Mouse (Mus musculus): ENCODE data around the gene E2f6.

DNA sequence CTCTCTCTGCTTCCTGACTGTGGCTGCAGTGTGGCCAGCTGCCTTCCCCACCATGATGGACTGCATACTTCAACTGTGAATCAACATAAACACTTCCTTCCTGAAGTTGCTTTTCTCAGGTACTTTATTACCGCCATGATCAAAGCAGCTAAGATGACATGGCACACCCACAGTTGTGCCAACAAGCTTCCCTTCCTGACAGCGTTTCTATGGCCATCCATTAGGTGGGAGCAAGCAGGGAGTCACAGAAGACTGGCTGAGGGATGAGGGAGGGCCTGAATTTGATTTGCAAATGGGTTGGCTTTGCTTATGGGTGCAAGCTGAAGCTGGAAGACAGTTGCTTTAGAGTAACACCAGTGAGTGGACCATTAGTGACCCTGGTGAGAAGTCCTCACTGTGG lies 39.1 kb downstream of the E2f6 start:
- TF ChIP-seq CTCF (IDR thresholded peaks at IDR 0.05), result no peak
- TF ChIP-seq EP300 (IDR thresholded peaks at IDR 0.05; ENCODE audit: insufficient read depth, low read depth, low read length), result no peak
- TF ChIP-seq POLR2A (IDR thresholded peaks at IDR 0.05; ENCODE audit: insufficient read depth, low read depth, low read length), result no peak

All from heart, adult 2 months (tissue).